Mouse (Mus musculus) C2C12 (cell line): ENCODE data around the gene Itprip. TPM values are rescaled to one million over a fixed set of nuclear protein-coding genes. Genes with fewer than 3 reads are reported as not detected.

ENCODE experiments used
- H3K27me3 ChIP-seq: one replicate; pipeline ENCODE4 v1.6.1; 2011; ENCODE audit not compliant: control insufficient read depth, insufficient read depth, insufficient read length
- H3K36me3 ChIP-seq: one replicate; pipeline ENCODE4 v1.6.1; 2011; ENCODE audit not compliant: control insufficient read depth, insufficient read depth
- H3K4me3 ChIP-seq: one replicate; pipeline ENCODE4 v1.5.1; 2011; ENCODE audit warnings: mild to moderate bottlenecking, control low read depth; ENCODE audit not compliant: poor library complexity, insufficient read depth, severe bottlenecking
- H3K79me2 ChIP-seq: one replicate; pipeline ENCODE4 v1.6.1; 2011; ENCODE audit not compliant: control insufficient read depth, insufficient read depth
- H3K79me3 ChIP-seq: one replicate; pipeline ENCODE4 v1.6.1; 2011; ENCODE audit warnings: low read depth, control low read depth
- H3ac ChIP-seq: one replicate; pipeline ENCODE3; 2011; ENCODE audit warnings: low read depth; ENCODE audit not compliant: control insufficient read depth, insufficient read length
- CEBPB ChIP-seq: IDR thresholded peaks from one replicate; pipeline ENCODE4 v1.6.1; 2011; ENCODE audit warnings: low read depth, mild to moderate bottlenecking, control low read depth, moderate library complexity
- CTCF ChIP-seq: IDR thresholded peaks from one replicate; pipeline ENCODE4 v1.5.1; 2011; ENCODE audit not compliant: control insufficient read depth, insufficient read depth, insufficient read length
- FOSL1 ChIP-seq: IDR thresholded peaks from one replicate; pipeline ENCODE4 v1.8.0; 2011; ENCODE audit warnings: mild to moderate bottlenecking, low read length; ENCODE audit not compliant: poor library complexity, insufficient read depth, severe bottlenecking
- MAX ChIP-seq: IDR thresholded peaks from one replicate; pipeline ENCODE4 v1.6.1; 2011; ENCODE audit warnings: mild to moderate bottlenecking, control low read depth
- MYOD1 ChIP-seq: IDR thresholded peaks from one replicate; pipeline ENCODE4 v1.6.1; 2011; ENCODE audit warnings: low read depth; ENCODE audit not compliant: control insufficient read depth, insufficient read length
- MYOG ChIP-seq: IDR thresholded peaks from one replicate; pipeline ENCODE4 v1.6.1; 2011; ENCODE audit not compliant: control insufficient read depth, insufficient read length; ENCODE audit errors: extremely low read depth
- USF1 ChIP-seq: IDR thresholded peaks from one replicate; pipeline ENCODE4 v1.6.1; 2011; ENCODE audit warnings: low read depth, mild to moderate bottlenecking, control low read depth, moderate library complexity
- polyA plus RNA-seq: library from polyadenylated mRNA; unstranded; fragments of >200 nt; fragmentation: generic; extraction: Trizol; gene quantifications from one replicate; pipeline ENCODE4 v1.2.1, GENCODE M21; 2012; ENCODE audit warnings: missing spikeins

The Itprip gene
- polyA plus RNA-seq, 1 experiment = 66.5 TPM

- H3K36me3 ChIP-seq = peaks cover 69% of the 10 kb centered on the region
- peaks cover 76% of the 10 kb centered on the region for H3K79me3 ChIP-seq
- H3K79me2 ChIP-seq = peaks cover 97% of the 10 kb centered on the region
- no peak for TF ChIP-seq FOSL1
- no peak for TF ChIP-seq CTCF
- TF ChIP-seq MAX = no peak
- TF ChIP-seq MYOG = no peak
- TF ChIP-seq CEBPB = no peak
- TF ChIP-seq MYOD1 = no peak
- TF ChIP-seq USF1 = no peak
- H3K4me3 ChIP-seq = no peak overlapping the region
- no peak overlapping the region for H3ac ChIP-seq
- H3K27me3 ChIP-seq = no peaks in the 10 kb centered on the region
Observed at GRCm38 (mm10) chr19:47905081-47905480, 14.0 kb downstream of the Itprip start.

GRCm38 (mm10) chr19:47903679-47904078 is 15.4 kb downstream of the Itprip start:
- H3K36me3 ChIP-seq = peaks cover 75% of the 10 kb centered on the region
- TF ChIP-seq FOSL1 (no peak), CEBPB (no peak)
- H3K79me3 ChIP-seq = peaks cover 80% of the 10 kb centered on the region
- no peak overlapping the region for H3ac ChIP-seq
- H3K79me2 ChIP-seq = peaks cover 97% of the 10 kb centered on the region
- no peaks in the 10 kb centered on the region for H3K27me3 ChIP-seq
- H3K4me3 ChIP-seq = no peak overlapping the region

- peaks cover 97% of the 10 kb centered on the region for H3K79me2 ChIP-seq
- H3K27me3 ChIP-seq = no peaks in the 10 kb centered on the region
- H3K79me3 ChIP-seq = peaks cover 80% of the 10 kb centered on the region
- no peak for TF ChIP-seq CTCF
- peak; percentile 69 for TF ChIP-seq USF1
- TF ChIP-seq MYOD1 = peak; percentile 58
- no peak for TF ChIP-seq MYOG
- TF ChIP-seq FOSL1 = no peak
- TF ChIP-seq MAX = no peak
- no peak for TF ChIP-seq CEBPB
- H3K4me3 ChIP-seq = no peak overlapping the region
- peaks cover 78% of the 10 kb centered on the region for H3K36me3 ChIP-seq
- H3ac ChIP-seq = no peak overlapping the region
Observed at GRCm38 (mm10) chr19:47902316-47903201, 16.5 kb downstream of the Itprip start.

GRCm38 (mm10) chr19:47900558-47900957 is 18.5 kb downstream of the Itprip start:
- Histone ChIP-seq H3K36me3 (peaks cover 88% of the 10 kb centered on the region), H3K79me3 (peaks cover 84% of the 10 kb centered on the region), H3ac (no peak overlapping the region), H3K27me3 (no peaks in the 10 kb centered on the region), H3K4me3 (no peak overlapping the region), H3K79me2 (peaks cover 100% of the 10 kb centered on the region)
- TF ChIP-seq FOSL1 (no peak), CEBPB (no peak), MYOD1 (no peak), USF1 (no peak), MYOG (no peak), MAX (no peak), CTCF (no peak)

- TF ChIP-seq CTCF = no peak
- TF ChIP-seq CEBPB = no peak
- TF ChIP-seq USF1 = no peak
- no peak for TF ChIP-seq MYOD1
- no peak for TF ChIP-seq MYOG
- no peak for TF ChIP-seq MAX
- TF ChIP-seq FOSL1 = no peak
- Histone ChIP-seq H3K79me2 (peaks cover 100% of the 10 kb centered on the region), H3K27me3 (no peaks in the 10 kb centered on the region), H3K4me3 (no peak overlapping the region), H3ac (no peak overlapping the region), H3K79me3 (peaks cover 83% of the 10 kb centered on the region), H3K36me3 (peaks cover 88% of the 10 kb centered on the region)
Observed at GRCm38 (mm10) chr19:47900012-47900411, 19.1 kb downstream of the Itprip start.
